Mouse (Mus musculus): ENCODE measurements around the gene Sun1. TPM values are rescaled to one million over a fixed set of nuclear protein-coding genes. Genes with fewer than 3 reads are reported as not detected.

Sun1 gene
- total and polyA plus RNA-seq, 3 experiments: 71.3 to 79.0 TPM; not detected in 1

GRCm38 (mm10) chr5:139200770-139201569 is 533 bp downstream of the Sun1 start:
- Histone ChIP-seq H3K4me1 (ENCODE audit: control insufficient read depth in 1 of 2, insufficient read depth in 2 of 2, low read length in 2 of 2) (peaks cover 14 to 38% of the 10 kb centered on the region in 2 experiments), H3K27ac (ENCODE audit: control insufficient read depth, low read depth, low read length) (peak overlapping the region; percentile 70), H3K9ac (ENCODE audit: control insufficient read depth, low read depth, low read length, poor library complexity, severe bottlenecking) (peak overlapping the region; percentile 95), H3K79me2 (ENCODE audit: control insufficient read depth, insufficient read depth, low read length, poor library complexity) (peaks cover 54% of the 10 kb centered on the region), H3K9me3 (replicated peaks; ENCODE audit: insufficient read depth, low read length) (no peaks in the 10 kb centered on the region), H3K36me3 (ENCODE audit: control insufficient read depth in 1 of 2, insufficient read depth in 2 of 2, low read length in 2 of 2) (peaks cover 2 to 41% of the 10 kb centered on the region in 2 experiments; a peak in 3 of 4 replicates), H3K27me3 (ENCODE audit: control insufficient read depth in 1 of 2, insufficient read depth in 2 of 2, low read length in 2 of 2) (no peaks in the 10 kb centered on the region), H3K4me3 (ENCODE audit: control insufficient read depth in 1 of 2, insufficient read depth in 1 of 2, low read depth in 2 of 2, low read length in 2 of 2) (peak overlapping the region; percentile 79 to 91)
- TF ChIP-seq MAX (IDR thresholded peaks at IDR 0.05; ENCODE audit: low read length): 0 out of 2 replicates have a peak, but pooled peaks have one; percentile 27
- TF ChIP-seq POLR2A (IDR thresholded peaks at IDR 0.05; ENCODE audit: control insufficient read depth in 1 of 2, insufficient read depth in 1 of 2, low read depth in 1 of 2, low read length in 2 of 2, poor library complexity in 1 of 2): no peak; a peak in 1 of 4 replicates
- 0 out of 2 replicates have a peak, but pooled peaks have one; percentile 76 for TF ChIP-seq CHD1 (IDR thresholded peaks at IDR 0.05; ENCODE audit: low read depth, low read length)
- no peak for TF ChIP-seq RAD21 (IDR thresholded peaks at IDR 0.05; ENCODE audit: low read depth, low read length)
- TF ChIP-seq SIN3A (IDR thresholded peaks at IDR 0.05; ENCODE audit: low read length): 0 out of 2 replicates have a peak, but pooled peaks have one; percentile 9
- TF ChIP-seq MXI1 (IDR thresholded peaks at IDR 0.05; ENCODE audit: low read depth, low read length): peak; percentile 62; the same call in 1 of the 2 replicates
- no peak for DNase-seq (ENCODE audit: low read depth, low spot score)

GRCm38 (mm10) chr5:139202127-139202526 is 1.7 kb downstream of the Sun1 start:
- H3K4me1 ChIP-seq (ENCODE audit: control insufficient read depth in 1 of 2, insufficient read depth in 2 of 2, low read length in 2 of 2): peaks cover 14 to 32% of the 10 kb centered on the region in 2 experiments
- H3K27ac ChIP-seq (ENCODE audit: control insufficient read depth, low read depth, low read length): peak overlapping the region; percentile 70
- H3K79me2 ChIP-seq (ENCODE audit: control insufficient read depth, insufficient read depth, low read length, poor library complexity): peaks cover 66% of the 10 kb centered on the region
- peak overlapping the region; percentile 79 to 91 for H3K4me3 ChIP-seq (ENCODE audit: control insufficient read depth in 1 of 2, insufficient read depth in 1 of 2, low read depth in 2 of 2, low read length in 2 of 2)
- DNase-seq (ENCODE audit: low read depth, low spot score): peak; percentile 62
- TF ChIP-seq CHD1 (IDR thresholded peaks at IDR 0.05; ENCODE audit: low read depth, low read length) (0 out of 2 replicates have a peak, but pooled peaks have one; percentile 72), KAT2A (conservative IDR thresholded peaks at IDR 0.05; ENCODE audit: low read depth, low read length) (no peak), MXI1 (IDR thresholded peaks at IDR 0.05; ENCODE audit: low read depth, low read length) (peak; percentile 70), MYB (IDR thresholded peaks at IDR 0.05; ENCODE audit: low read depth, low read length) (no peak), MAX (IDR thresholded peaks at IDR 0.05; ENCODE audit: low read length) (peak; percentile 24; the same call in 1 of the 2 replicates), EP300 (IDR thresholded peaks at IDR 0.05; ENCODE audit: low read depth in 1 of 2, low read length in 2 of 2) (peak in 1 of 2 experiments; percentile 33; a peak in 1 of 4 replicates), SIN3A (IDR thresholded peaks at IDR 0.05; ENCODE audit: low read length) (peak; percentile 65)
- no peaks in the 10 kb centered on the region for H3K27me3 ChIP-seq (ENCODE audit: control insufficient read depth in 1 of 2, insufficient read depth in 2 of 2, low read length in 2 of 2)
- H3K9ac ChIP-seq (ENCODE audit: control insufficient read depth, low read depth, low read length, poor library complexity, severe bottlenecking): peak overlapping the region; percentile 95
- peaks cover 4 to 40% of the 10 kb centered on the region in 2 experiments; a peak in 3 of 4 replicates for H3K36me3 ChIP-seq (ENCODE audit: control insufficient read depth in 1 of 2, insufficient read depth in 2 of 2, low read length in 2 of 2)
- H3K9me3 ChIP-seq (replicated peaks; ENCODE audit: insufficient read depth, low read length): no peaks in the 10 kb centered on the region

- H3K4me3 ChIP-seq (ENCODE audit: control insufficient read depth in 1 of 2, insufficient read depth in 1 of 2, low read depth in 2 of 2, low read length in 2 of 2): no peak overlapping the region
- H3K9ac ChIP-seq (ENCODE audit: control insufficient read depth, low read depth, low read length, poor library complexity, severe bottlenecking): peak overlapping the region; percentile 11
- H3K27me3 ChIP-seq (ENCODE audit: control insufficient read depth in 1 of 2, insufficient read depth in 2 of 2, low read length in 2 of 2): no peaks in the 10 kb centered on the region
- peaks cover 6 to 33% of the 10 kb centered on the region in 2 experiments for H3K36me3 ChIP-seq (ENCODE audit: control insufficient read depth in 1 of 2, insufficient read depth in 2 of 2, low read length in 2 of 2)
- peaks cover 13 to 23% of the 10 kb centered on the region in 2 experiments for H3K4me1 ChIP-seq (ENCODE audit: control insufficient read depth in 1 of 2, insufficient read depth in 2 of 2, low read length in 2 of 2)
- H3K79me2 ChIP-seq (ENCODE audit: control insufficient read depth, insufficient read depth, low read length, poor library complexity): peaks cover 78% of the 10 kb centered on the region
- TF ChIP-seq NELFE (IDR thresholded peaks at IDR 0.05; ENCODE audit: low read depth, low read length) (no peak), TBP (IDR thresholded peaks at IDR 0.05; ENCODE audit: low read depth, low read length) (no peak), GATA1 (IDR thresholded peaks at IDR 0.05; ENCODE audit: low read depth, low read length) (no peak)
- DNase-seq (ENCODE audit: low read depth, low spot score): no peak
- H3K27ac ChIP-seq (ENCODE audit: control insufficient read depth, low read depth, low read length): no peak overlapping the region
- H3K9me3 ChIP-seq (replicated peaks; ENCODE audit: insufficient read depth, low read length): no peaks in the 10 kb centered on the region
These were observed 2.9 kb downstream of the Sun1 start for GRCm38 (mm10) chr5:139203312-139203711.

Measured in MEL (cell line).